Mouse (Mus musculus) heart, adult 2 months (tissue): ENCODE results near the gene Cyp4x1.

ENCODE experiments used
- CTCF ChIP-seq: fragments of 200-600 bp; IDR thresholded peaks from 2 replicates; pipeline ENCODE4 v1.8.1; 2022; ENCODE audit warnings: antibody characterized with exemption, mild to moderate bottlenecking, moderate library complexity
- EP300 ChIP-seq: fragments of 200-500 bp; IDR thresholded peaks from 2 replicates; pipeline ENCODE4 v1.6.1; 2011; ENCODE audit warnings: low read depth, low read length, control low read depth; ENCODE audit not compliant: insufficient read depth
- POLR2A ChIP-seq: fragments of 200-500 bp; IDR thresholded peaks from 2 replicates; pipeline ENCODE4 v1.6.1; 2011; ENCODE audit warnings: mild to moderate bottlenecking, low read depth, low read length, control low read depth; ENCODE audit not compliant: insufficient read depth

- no peak for TF ChIP-seq CTCF
- TF ChIP-seq POLR2A, result no peak
- TF ChIP-seq EP300, result no peak
Measured at GRCm38 (mm10) chr4:115057674-115058316, 76.3 kb downstream of the Cyp4x1 start.
